ENCODE assay signal across 8 mouse cellular contexts in genomic region chr8:3279721-3280077, GRCm38 (mm10). TPM values are rescaled to one million over a fixed set of nuclear protein-coding genes. Genes with fewer than 3 reads are reported as not detected.
DNase-seq lines count a peak whose midpoint lies in the region; ATAC-seq and TF ChIP-seq lines count a peak whose summit lies in the region.

No protein-coding gene starts in this region.

- peak overlapping the region; percentile 89 for H3K4me3 ChIP-seq in lung, embryonic 14.5 days (ENCODE audit: low read depth, low read length)
- H3K4me3 ChIP-seq in embryonic facial prominence, embryonic 13.5 days: peak overlapping the region; percentile 97
- H3K4me3 ChIP-seq in hindbrain, postnatal 0 days (ENCODE audit: low read length): peak overlapping the region; percentile 93
- H3K4me3 ChIP-seq in midbrain, postnatal 0 days (ENCODE audit: low read depth, low read length): peak overlapping the region; percentile 67

- H3K27ac ChIP-seq in lung, embryonic 14.5 days (ENCODE audit: low read depth): no peak overlapping the region
- H3K27ac ChIP-seq in embryonic facial prominence, embryonic 13.5 days: no peak overlapping the region
- H3K27ac ChIP-seq in hindbrain, postnatal 0 days: no peak overlapping the region
- H3K27ac ChIP-seq in midbrain, postnatal 0 days (ENCODE audit: low read depth, low read length): no peak overlapping the region

- peaks cover 5% of the 10 kb centered on the region; the same call in 1 of the 2 replicates for H3K4me1 ChIP-seq in lung, embryonic 14.5 days (ENCODE audit: insufficient read depth)
- H3K4me1 ChIP-seq in embryonic facial prominence, embryonic 13.5 days: peaks cover 38% of the 10 kb centered on the region
- H3K4me1 ChIP-seq in hindbrain, postnatal 0 days (ENCODE audit: insufficient read depth, low read length): peaks cover 10% of the 10 kb centered on the region
- H3K4me1 ChIP-seq in midbrain, postnatal 0 days (ENCODE audit: insufficient read depth, low read length): peaks cover 13% of the 10 kb centered on the region

- under 1% methylated on average over 17 of the region's 18 CpGs for WGBS in lung, embryonic 14.5 days
- whole genome bisulfite sequencing in embryonic facial prominence, embryonic 13.5 days: under 1% methylated on average over 18 of the region's 18 CpGs
- 2% methylated on average over 18 of the region's 18 CpGs for WGBS in hindbrain, postnatal 0 days
- WGBS in midbrain, postnatal 0 days: 4% methylated on average over 18 of the region's 18 CpGs

- DNase-seq in lung, embryonic 14.5 days: no peak
- DNase-seq in lung, postnatal 36 days: no peak
- no peak for DNase-seq in hindbrain, postnatal 0 days (ENCODE audit: low spot score)
- DNase-seq in midbrain, postnatal 0 days (ENCODE audit: low spot score): no peak
- no peak for DNase-seq in spleen, adult 12 weeks (ENCODE audit: low spot score)
- no peak for DNase-seq in ovary, postnatal 36 days (ENCODE audit: low spot score)

- no peaks in the 10 kb centered on the region for H3K36me3 ChIP-seq in lung, embryonic 14.5 days (ENCODE audit: insufficient read depth)
- no peaks in the 10 kb centered on the region for H3K36me3 ChIP-seq in embryonic facial prominence, embryonic 13.5 days
- no peaks in the 10 kb centered on the region for H3K36me3 ChIP-seq in hindbrain, postnatal 0 days (ENCODE audit: insufficient read depth, low read length)
- no peaks in the 10 kb centered on the region for H3K36me3 ChIP-seq in midbrain, postnatal 0 days (ENCODE audit: insufficient read depth, low read length)

- ATAC-seq in lung, embryonic 14.5 days (ENCODE audit: insufficient read depth): no peak
- ATAC-seq in embryonic facial prominence, embryonic 13.5 days (ENCODE audit: insufficient number of reproducible peaks, insufficient read depth, low FRiP score, low TSS enrichment, low read depth): peak; percentile 15; the same call in 1 of the 2 replicates
- ATAC-seq in hindbrain, postnatal 0 days: no peak
- no peak; the same call in 1 of the 2 replicates for ATAC-seq in midbrain, postnatal 0 days (ENCODE audit: low FRiP score)
- ATAC-seq in megakaryocyte-erythroid progenitor cell, adult 5-6 weeks (replicated peaks; ENCODE audit: low FRiP score, low TSS enrichment, poor library complexity, severe bottlenecking): no peak

- no peaks in the 10 kb centered on the region for H3K27me3 ChIP-seq in lung, embryonic 14.5 days (ENCODE audit: insufficient read depth, low read length)
- no peaks in the 10 kb centered on the region for H3K27me3 ChIP-seq in embryonic facial prominence, embryonic 13.5 days
- no peaks in the 10 kb centered on the region for H3K27me3 ChIP-seq in hindbrain, postnatal 0 days (ENCODE audit: insufficient read depth, low read length)
- no peaks in the 10 kb centered on the region for H3K27me3 ChIP-seq in midbrain, postnatal 0 days (ENCODE audit: insufficient read depth, low read length)

- peak overlapping the region; percentile 47 for H3K9ac ChIP-seq in lung, embryonic 14.5 days
- H3K9ac ChIP-seq in embryonic facial prominence, embryonic 13.5 days: peak overlapping the region; percentile 98
- peak overlapping the region; percentile 98 for H3K9ac ChIP-seq in hindbrain, postnatal 0 days (replicated peaks; ENCODE audit: low read length)
- peak overlapping the region; percentile 90 for H3K9ac ChIP-seq in midbrain, postnatal 0 days (replicated peaks; ENCODE audit: low read length, poor library complexity, severe bottlenecking)

- TF ChIP-seq CTCF in lung, embryonic 14.5 days (IDR thresholded peaks at IDR 0.05; ENCODE audit: low read depth): no peak
- TF ChIP-seq CTCF in hindbrain, postnatal 0 days (IDR thresholded peaks at IDR 0.05; ENCODE audit: low read depth): 0 out of 2 replicates have a peak, but pooled peaks have one; percentile 3
- no peak for TF ChIP-seq CTCF in midbrain, postnatal 0 days (IDR thresholded peaks at IDR 0.05)

- H3K4me2 ChIP-seq in lung, embryonic 14.5 days: peak overlapping the region; percentile 75
- peak overlapping the region; percentile 87 for H3K4me2 ChIP-seq in embryonic facial prominence, embryonic 13.5 days
- peak overlapping the region; percentile 74 for H3K4me2 ChIP-seq in hindbrain, postnatal 0 days (ENCODE audit: low read depth, low read length)
- H3K4me2 ChIP-seq in midbrain, postnatal 0 days (ENCODE audit: low read depth, low read length, poor library complexity, severe bottlenecking): peak overlapping the region; percentile 76

- no peaks in the 10 kb centered on the region for H3K9me3 ChIP-seq in lung, embryonic 14.5 days (ENCODE audit: low read depth, low read length)
- H3K9me3 ChIP-seq in embryonic facial prominence, embryonic 13.5 days: no peaks in the 10 kb centered on the region
- H3K9me3 ChIP-seq in hindbrain, postnatal 0 days (ENCODE audit: low read length): no peaks in the 10 kb centered on the region
- H3K9me3 ChIP-seq in midbrain, postnatal 0 days (ENCODE audit: low read length): no peaks in the 10 kb centered on the region

RNA-seq across cellular contexts. Expression of gene Insr, which starts 0.3 kb away (rescaled TPM):
- 35.5 and 39.4 TPM in 2 replicates for polyA plus RNA-seq in lung, embryonic 14.5 days (2014; fragmentation: Nextera tagmentation; extraction: Ambion mirVana)
- polyA plus RNA-seq in embryonic facial prominence, embryonic 13.5 days (2015; fragmentation: Nextera tagmentation; extraction: Ambion mirVana): 41.8 and 43.4 TPM in 2 replicates
- 46.9 and 69.9 TPM in 2 replicates for total RNA-seq in hindbrain, postnatal 0 days (2014; rRNA removed)
- polyA plus RNA-seq in hindbrain, postnatal 0 days (2015; fragmentation: Nextera tagmentation; extraction: Ambion mirVana): 31.1 and 34.0 TPM in 2 replicates
- 40.3 and 44.5 TPM in 2 replicates for total RNA-seq in midbrain, postnatal 0 days (2014; rRNA removed)
- polyA plus RNA-seq in midbrain, postnatal 0 days (2015; fragmentation: Nextera tagmentation; extraction: Ambion mirVana): 30.0 and 32.9 TPM in 2 replicates
- 14.1 and 24.9 TPM in 2 replicates for total RNA-seq in megakaryocyte-erythroid progenitor cell, adult 5-6 weeks (2014; fragmentation: Nextera tagmentation)
- total RNA-seq in megakaryocyte-erythroid progenitor cell, adult 5-6 weeks (2017): 6.1 and 11.5 TPM in 2 replicates

Comparison
In these comparisons a context has a peak if more than half of its experiments do, and no peak if none do; other contexts are left out.
1. H3K9ac ChIP-seq: peak in every context shown above with its lines; median percentile 98 in embryonic facial prominence, embryonic 13.5 days; 98 in hindbrain, postnatal 0 days; 90 in midbrain, postnatal 0 days; 47 in lung, embryonic 14.5 days.